Mouse (Mus musculus) heart, adult 2 months (tissue): ENCODE data around the gene Exoc3.

Source experiments
- CTCF ChIP-seq: fragments of 200-600 bp; IDR thresholded peaks from 2 replicates; pipeline ENCODE4 v1.8.1; 2022; ENCODE audit warnings: antibody characterized with exemption, mild to moderate bottlenecking, moderate library complexity
- EP300 ChIP-seq: fragments of 200-500 bp; IDR thresholded peaks from 2 replicates; pipeline ENCODE4 v1.6.1; 2011; ENCODE audit warnings: low read depth, low read length, control low read depth; ENCODE audit not compliant: insufficient read depth

DNA sequence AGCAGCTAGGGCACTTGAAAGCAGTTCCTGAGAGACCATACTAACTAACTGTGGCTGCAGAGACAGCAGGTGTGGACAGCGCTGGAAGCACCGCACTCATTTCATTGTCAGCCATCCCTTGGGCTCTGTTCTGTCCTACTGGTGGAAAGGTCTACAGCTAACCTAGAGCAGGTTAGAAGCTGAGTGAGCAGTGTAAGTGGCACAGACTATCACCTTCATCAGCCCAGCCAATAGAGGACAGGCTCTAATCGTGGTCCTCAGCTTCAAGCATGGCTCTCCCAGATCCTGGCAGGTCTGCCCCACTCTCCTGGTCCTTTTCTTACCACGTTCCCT, 37.3 kb upstream of the Exoc3 start:
- TF ChIP-seq CTCF (no peak), EP300 (no peak)
